Mouse (Mus musculus) embryonic facial prominence, embryonic 10.5 days (tissue): Measurements from ENCODE around the gene Gm29735. TPM values are rescaled to one million over a fixed set of nuclear protein-coding genes. Genes with fewer than 3 reads are reported as not detected.
"Not testable (repeated sequence)": the region's sequence is repeated elsewhere in the genome, so short reads cannot be mapped to it uniquely, and the experiment has no call there.

Source experiments
- DNase-seq: peaks from one replicate; pipeline ENCODE4 v3.0.0-alpha.2; 2017; ENCODE audit warnings: low spot score
- H3K27ac ChIP-seq: fragments of 300-500 bp; sonication (generic); replicated peaks from 2 replicates; pipeline ENCODE4 v1.5.1; 2016; ENCODE audit warnings: mild to moderate bottlenecking
- H3K27me3 ChIP-seq: fragments of 300-500 bp; sonication (generic); replicated peaks from 2 replicates; pipeline ENCODE4 v1.6.1; 2016; ENCODE audit warnings: low read depth, mild to moderate bottlenecking; ENCODE audit not compliant: poor library complexity, severe bottlenecking
- H3K36me3 ChIP-seq: fragments of 300-500 bp; sonication (generic); replicated peaks from 2 replicates; pipeline ENCODE4 v1.6.1; 2016; ENCODE audit warnings: mild to moderate bottlenecking, moderate library complexity
- H3K4me1 ChIP-seq: fragments of 300-500 bp; sonication (generic); 2 replicates; pipeline ENCODE4 v1.6.1; 2016
- H3K4me3 ChIP-seq: fragments of 300-500 bp; sonication (generic); 2 replicates; pipeline ENCODE4 v1.5.1; 2016; ENCODE audit warnings: mild to moderate bottlenecking, moderate library complexity
- H3K9me3 ChIP-seq: fragments of 300-500 bp; sonication (generic); 2 replicates; pipeline ENCODE4 v1.6.1; 2016; ENCODE audit warnings: mild to moderate bottlenecking
- WGBS: fragments of 180-500 bp; shearing (Covaris S2); methylation state at CpG from one replicate; pipeline ENCODE4 v1.1.7; 2016; 5-methylcytosine and 5-hydroxymethylcytosine counted together
- polyA plus RNA-seq: library from polyadenylated mRNA; unstranded; fragments of >200 nt; fragmentation: Nextera tagmentation; extraction: Ambion mirVana; gene quantifications from 2 replicates; pipeline ENCODE4 v1.2.1, GENCODE M21; 2016

Gm29735 gene
- polyA plus RNA-seq, 1 experiment from 2014 or later, result not detected

- Histone ChIP-seq H3K4me1 (no peaks in the 10 kb centered on the region), H3K27me3 (no peaks in the 10 kb centered on the region), H3K36me3 (no peaks in the 10 kb centered on the region), H3K9me3 (no peaks in the 10 kb centered on the region), H3K27ac (no peak overlapping the region), H3K4me3 (no peak overlapping the region)
- DNase-seq, result no peak
- 85% methylated on average over 4 of the region's 4 CpGs for WGBS
Observed at GRCm38 (mm10) chr7:142152191-142152590, 4.7 kb downstream of the Gm29735 start.

- no peak for DNase-seq
- no peaks in the 10 kb centered on the region for H3K36me3 ChIP-seq
- H3K9me3 ChIP-seq, result no peaks in the 10 kb centered on the region
- no peak overlapping the region for H3K27ac ChIP-seq
- H3K27me3 ChIP-seq, result no peaks in the 10 kb centered on the region
- H3K4me1 ChIP-seq, result no peaks in the 10 kb centered on the region
- no peak overlapping the region for H3K4me3 ChIP-seq
Observed at GRCm38 (mm10) chr7:142148633-142149032, 8.3 kb downstream of the Gm29735 start.

- H3K27ac ChIP-seq, result no peak overlapping the region
- WGBS, result 0% methylated on average over 1 of the region's 1 CpGs
- no peaks in the 10 kb centered on the region for H3K27me3 ChIP-seq
- H3K36me3 ChIP-seq, result no peaks in the 10 kb centered on the region
- no peaks in the 10 kb centered on the region for H3K9me3 ChIP-seq
- no peak overlapping the region for H3K4me3 ChIP-seq
- peak; percentile 61 for DNase-seq
- H3K4me1 ChIP-seq, result no peaks in the 10 kb centered on the region
Observed at GRCm38 (mm10) chr7:142146033-142146432, 10.9 kb downstream of the Gm29735 start.

GRCm38 (mm10) chr7:142145413-142145940, 11.4 kb downstream of the Gm29735 start:
- H3K9me3 ChIP-seq, result no peaks in the 10 kb centered on the region
- DNase-seq, result no peak
- no peaks in the 10 kb centered on the region for H3K4me1 ChIP-seq
- WGBS, result 47% methylated on average over 4 of the region's 4 CpGs
- no peak overlapping the region for H3K4me3 ChIP-seq
- no peaks in the 10 kb centered on the region for H3K27me3 ChIP-seq
- no peak overlapping the region for H3K27ac ChIP-seq
- no peaks in the 10 kb centered on the region for H3K36me3 ChIP-seq

- Histone ChIP-seq H3K27me3 (no peaks in the 10 kb centered on the region), H3K27ac (no peak within 1 kb of the TSS), H3K4me3 (no peak within 1 kb of the TSS), H3K36me3 (no peaks in the 10 kb centered on the region), H3K4me1 (no peaks in the 10 kb centered on the region), H3K9me3 (no peaks in the 10 kb centered on the region)
- WGBS, result 78% methylated on average over 1 of the region's 1 CpGs
- DNase-seq, result no peak
Observed at GRCm38 (mm10) chr7:142144507-142144906, 12.4 kb downstream of the Gm29735 start, which contains the start of gene Gm45337. TSS of gene Gm45337 (minus strand) at chr7:142144607.

GRCm38 (mm10) chr7:142143506-142144010, 13.4 kb downstream of the Gm29735 start:
- 60% methylated on average over 1 of the region's 1 CpGs for WGBS
- not testable (repeated sequence) for H3K4me1 ChIP-seq, H3K27me3 ChIP-seq, H3K27ac ChIP-seq, H3K36me3 ChIP-seq, H3K9me3 ChIP-seq, DNase-seq, H3K4me3 ChIP-seq

GRCm38 (mm10) chr7:142140696-142141095, 16.2 kb downstream of the Gm29735 start:
- no peaks in the 10 kb centered on the region for H3K4me1 ChIP-seq
- WGBS, result 30% methylated on average over 1 of the region's 1 CpGs
- DNase-seq, result no peak
- H3K27me3 ChIP-seq, result no peaks in the 10 kb centered on the region
- no peaks in the 10 kb centered on the region for H3K9me3 ChIP-seq
- no peak overlapping the region for H3K4me3 ChIP-seq
- H3K36me3 ChIP-seq, result no peaks in the 10 kb centered on the region
- H3K27ac ChIP-seq, result no peak overlapping the region

- not testable (repeated sequence) for H3K4me3 ChIP-seq, H3K27ac ChIP-seq, DNase-seq, H3K4me1 ChIP-seq, H3K36me3 ChIP-seq, H3K27me3 ChIP-seq, H3K9me3 ChIP-seq
- 54% methylated on average over 2 of the region's 2 CpGs for WGBS
Observed at GRCm38 (mm10) chr7:142135934-142136333, 21.0 kb downstream of the Gm29735 start, which contains the start of gene Gm39115. TSS of gene Gm39115 (minus strand) at chr7:142136034.

- no peak overlapping the region for H3K27ac ChIP-seq
- peak; percentile 19 for DNase-seq
- 68% methylated on average over 4 of the region's 4 CpGs for WGBS
- H3K36me3 ChIP-seq, result no peaks in the 10 kb centered on the region
- H3K4me1 ChIP-seq, result no peaks in the 10 kb centered on the region
- peaks cover 8% of the 10 kb centered on the region; the same call in 1 of the 2 replicates for H3K27me3 ChIP-seq
- H3K4me3 ChIP-seq, result no peak overlapping the region
- no peaks in the 10 kb centered on the region for H3K9me3 ChIP-seq
Observed at GRCm38 (mm10) chr7:142134206-142134995, 22.5 kb downstream of the Gm29735 start.

- Histone ChIP-seq H3K4me3 (no peak overlapping the region), H3K27me3 (peaks cover 5% of the 10 kb centered on the region; the same call in 1 of the 2 replicates), H3K4me1 (no peaks in the 10 kb centered on the region), H3K9me3 (no peaks in the 10 kb centered on the region), H3K27ac (no peak overlapping the region), H3K36me3 (no peaks in the 10 kb centered on the region)
- no peak for DNase-seq
- WGBS, result 72% methylated on average over 4 of the region's 4 CpGs
Observed at GRCm38 (mm10) chr7:142128843-142129242, 28.1 kb downstream of the Gm29735 start.

GRCm38 (mm10) chr7:142120629-142121028, 36.3 kb downstream of the Gm29735 start, which contains the start of gene Gm45618:
TSS of gene Gm45618 (minus strand) at chr7:142120729.
- not testable (repeated sequence) for H3K4me3 ChIP-seq, H3K9me3 ChIP-seq, H3K27me3 ChIP-seq, DNase-seq, H3K4me1 ChIP-seq, H3K27ac ChIP-seq, H3K36me3 ChIP-seq
- 87% methylated on average over 1 of the region's 1 CpGs for WGBS

- no peaks in the 10 kb centered on the region for H3K9me3 ChIP-seq
- WGBS, result 25% methylated on average over 5 of the region's 5 CpGs
- no peak overlapping the region for H3K4me3 ChIP-seq
- H3K27ac ChIP-seq, result no peak overlapping the region
- H3K4me1 ChIP-seq, result no peaks in the 10 kb centered on the region
- peak; percentile 22 for DNase-seq
- H3K27me3 ChIP-seq, result 0 out of 2 replicates have a peak, but pooled peaks cover 4% of the 10 kb centered on the region
- H3K36me3 ChIP-seq, result no peaks in the 10 kb centered on the region
Observed at GRCm38 (mm10) chr7:142119632-142120031, 37.3 kb downstream of the Gm29735 start.
